Mouse (Mus musculus) left cerebral cortex, postnatal 4 days (tissue): Measurements from ENCODE around the gene Slc24a2. TPM values are rescaled to one million over a fixed set of nuclear protein-coding genes. Genes with fewer than 3 reads are reported as not detected.

Source experiments
- DNase-seq: peaks from one replicate; pipeline ENCODE4 v3.0.0-alpha.2; 2022
- intact Hi-C: fragments of 180-260 bp; cut with DNase I; formaldehyde crosslinking; loops from one replicate; pipeline ENCODE4 v1.15.1; 2025
- total RNA-seq, 2 experiments: library from RNA; stranded (reverse); gene quantifications; 2 replicates each; pipeline ENCODE4 v1.2.3; 2021

Slc24a2 gene
- total RNA-seq, 2 experiments from 2014 or later: 30.0 to 32.1 TPM

DNA sequence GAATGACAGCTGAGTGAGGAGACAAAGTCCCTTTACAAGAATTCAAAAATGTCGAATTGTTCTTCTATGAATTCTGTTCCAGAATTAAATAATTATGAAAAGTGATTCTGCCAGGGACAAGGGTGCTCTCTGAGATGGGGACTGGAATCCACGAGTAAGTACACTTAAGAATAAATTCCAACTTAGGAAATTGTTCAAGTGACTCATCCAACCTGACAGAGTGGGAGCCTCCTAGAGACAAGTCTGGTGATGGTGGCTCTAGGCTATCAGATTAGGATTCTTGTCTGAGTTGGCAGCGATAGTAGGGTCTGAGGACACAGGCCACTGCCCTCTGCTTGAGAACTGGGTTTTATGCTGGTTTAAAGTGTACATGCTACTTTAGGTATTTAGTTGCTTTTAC, 181.2 kb downstream of the Slc24a2 start:
- intact Hi-C loops: no loop called here
- no peak for DNase-seq

GRCm38 (mm10) chr4:87047131-87047530, 183.1 kb downstream of the Slc24a2 start:
- intact Hi-C loops: no loop called here
- no peak for DNase-seq

DNA sequence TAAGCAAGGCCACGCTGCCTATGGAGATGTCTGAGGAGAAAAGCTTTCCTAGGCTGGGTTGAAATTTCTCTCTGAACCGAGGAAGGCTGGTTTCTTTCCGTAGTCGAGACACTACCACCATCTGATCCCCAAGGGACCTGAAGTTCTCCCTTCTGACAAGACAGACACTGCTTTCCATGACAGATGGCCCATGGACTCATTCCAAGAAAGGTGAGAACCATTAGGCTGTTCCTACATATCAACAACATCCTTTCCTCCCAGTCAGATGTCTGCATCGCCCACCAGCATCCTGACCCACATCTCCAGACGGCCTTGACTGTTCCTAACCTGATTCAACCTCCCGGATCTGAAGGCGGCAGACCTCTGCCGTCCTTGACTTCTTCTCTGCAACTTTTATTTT, 187.0 kb downstream of the Slc24a2 start:
- intact Hi-C loops: no loop called here
- no peak for DNase-seq

DNA sequence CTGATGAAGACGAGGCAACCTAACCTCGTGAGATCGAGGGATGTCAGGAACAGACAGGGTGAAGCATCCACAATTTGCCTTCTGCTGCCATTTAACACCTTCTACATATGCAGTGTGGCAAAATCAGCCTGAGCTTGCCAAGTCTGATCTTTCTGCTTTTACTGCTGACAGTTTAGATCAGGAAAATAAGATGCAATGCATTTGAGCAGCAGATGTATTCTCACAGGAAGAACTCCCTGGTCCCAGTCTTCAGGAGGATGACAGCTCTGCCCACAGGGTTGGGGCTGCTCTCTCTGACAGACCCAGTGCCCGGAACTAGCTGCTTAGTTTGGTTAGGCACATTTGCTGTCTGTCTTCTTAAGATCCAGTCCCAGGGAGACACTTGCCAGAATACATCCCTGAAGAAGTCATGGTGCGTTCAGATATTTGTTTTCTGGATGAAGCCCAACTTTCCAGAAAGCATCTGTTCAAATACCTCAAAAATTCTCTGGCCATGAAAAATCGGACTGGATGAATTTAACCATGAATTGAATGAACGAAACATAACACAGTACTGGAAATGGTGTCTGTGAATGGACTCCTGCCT, 188.8 kb downstream of the Slc24a2 start:
- no peak for DNase-seq
- intact Hi-C loops: no loop called here

- DNase-seq: no peak
- intact Hi-C loops: no loop called here
Measured at GRCm38 (mm10) chr4:87037592-87037991, 192.7 kb downstream of the Slc24a2 start.

DNA sequence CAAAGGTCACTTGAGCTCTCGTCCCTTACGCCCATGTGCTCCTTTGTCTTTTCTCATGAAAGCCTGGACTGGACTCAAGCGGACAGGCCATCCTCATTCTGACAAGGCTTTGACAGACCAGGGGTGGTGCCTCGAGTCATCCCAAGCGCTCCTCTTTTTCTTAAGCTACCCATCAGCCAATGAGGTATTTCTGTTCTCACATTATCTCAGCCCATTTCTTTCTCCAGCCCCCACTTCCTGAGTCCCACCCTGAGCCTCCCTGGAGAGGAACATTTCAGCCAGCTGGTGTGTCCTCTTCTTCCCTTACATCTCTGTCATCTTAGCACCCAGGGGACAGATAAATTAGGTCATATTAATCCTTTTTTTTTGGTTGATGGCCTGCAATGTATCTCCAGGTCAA, 193.8 kb downstream of the Slc24a2 start:
- DNase-seq: no peak
- intact Hi-C loops: no loop called here

- intact Hi-C loops: no loop called here
- no peak for DNase-seq
Measured at GRCm38 (mm10) chr4:87035701-87036100, 194.6 kb downstream of the Slc24a2 start.

- no peak for DNase-seq
- intact Hi-C loops: no loop called here
Measured at GRCm38 (mm10) chr4:87032632-87033031, 197.6 kb downstream of the Slc24a2 start.

DNA sequence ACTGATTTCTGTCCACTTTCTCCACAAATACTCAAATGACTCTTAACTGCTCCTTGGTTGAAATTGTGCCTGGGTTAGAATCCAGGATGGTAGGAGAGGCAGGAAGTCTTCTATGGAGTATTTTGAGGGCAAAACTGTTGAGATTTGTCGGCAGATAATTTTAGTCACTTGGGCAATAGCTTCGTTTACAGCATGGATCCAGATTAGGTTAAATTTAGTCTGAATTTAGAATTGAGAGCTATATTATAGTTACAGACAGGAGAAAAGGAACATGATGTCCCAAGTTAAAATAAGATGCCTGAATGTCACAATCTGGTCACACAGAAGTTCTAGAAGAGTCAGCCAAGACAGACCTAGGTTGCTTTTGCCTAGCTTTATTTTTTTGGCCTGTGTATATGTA, 199.2 kb downstream of the Slc24a2 start:
- intact Hi-C loops: no loop called here
- no peak for DNase-seq

GRCm38 (mm10) chr4:87026311-87027151, 203.7 kb downstream of the Slc24a2 start:
- intact Hi-C loops: no loop called here

GRCm38 (mm10) chr4:87024556-87024955, 205.7 kb downstream of the Slc24a2 start:
- intact Hi-C loops: no loop called here
- DNase-seq: no peak

More at GRCm38 (mm10) chr4:87026311-87027151, 203.7 kb downstream of the Slc24a2 start:
- peak; percentile 90 for DNase-seq

- peak; percentile 44 for DNase-seq
- intact Hi-C loops: no loop called here
Measured at GRCm38 (mm10) chr4:87021542-87021941, 208.7 kb downstream of the Slc24a2 start.

DNA sequence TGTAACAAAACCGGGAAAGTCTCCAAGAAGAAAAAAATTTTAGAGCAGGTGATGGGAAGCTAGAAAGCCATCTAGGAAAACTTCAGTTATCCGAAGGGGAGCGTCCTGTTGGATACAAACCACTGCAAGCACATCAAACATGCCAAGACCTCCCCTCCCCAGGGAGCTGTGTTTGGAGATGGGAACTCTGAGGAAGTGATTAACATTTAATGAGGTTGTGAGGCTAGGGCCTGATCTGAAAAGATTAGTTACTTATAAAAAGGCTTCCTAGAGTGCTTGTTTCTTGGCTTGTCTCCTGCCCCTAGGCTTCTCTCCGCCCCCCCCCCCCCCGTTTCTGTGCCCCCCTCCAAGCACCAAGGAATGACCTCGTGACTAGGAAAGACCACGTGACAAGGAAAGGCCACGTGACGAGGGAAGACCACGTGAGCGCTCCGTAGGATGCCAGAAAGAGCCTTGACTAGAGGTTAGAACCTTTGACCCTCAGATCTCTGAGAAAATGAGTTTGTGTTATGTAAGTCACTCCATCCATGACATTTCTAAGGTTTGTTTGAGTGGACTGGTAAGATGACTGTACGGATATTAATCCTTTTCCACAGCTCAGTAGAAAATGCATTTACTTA, 210.7 kb downstream of the Slc24a2 start:
- intact Hi-C loops: no loop called here
- DNase-seq: peak; percentile 35

DNA sequence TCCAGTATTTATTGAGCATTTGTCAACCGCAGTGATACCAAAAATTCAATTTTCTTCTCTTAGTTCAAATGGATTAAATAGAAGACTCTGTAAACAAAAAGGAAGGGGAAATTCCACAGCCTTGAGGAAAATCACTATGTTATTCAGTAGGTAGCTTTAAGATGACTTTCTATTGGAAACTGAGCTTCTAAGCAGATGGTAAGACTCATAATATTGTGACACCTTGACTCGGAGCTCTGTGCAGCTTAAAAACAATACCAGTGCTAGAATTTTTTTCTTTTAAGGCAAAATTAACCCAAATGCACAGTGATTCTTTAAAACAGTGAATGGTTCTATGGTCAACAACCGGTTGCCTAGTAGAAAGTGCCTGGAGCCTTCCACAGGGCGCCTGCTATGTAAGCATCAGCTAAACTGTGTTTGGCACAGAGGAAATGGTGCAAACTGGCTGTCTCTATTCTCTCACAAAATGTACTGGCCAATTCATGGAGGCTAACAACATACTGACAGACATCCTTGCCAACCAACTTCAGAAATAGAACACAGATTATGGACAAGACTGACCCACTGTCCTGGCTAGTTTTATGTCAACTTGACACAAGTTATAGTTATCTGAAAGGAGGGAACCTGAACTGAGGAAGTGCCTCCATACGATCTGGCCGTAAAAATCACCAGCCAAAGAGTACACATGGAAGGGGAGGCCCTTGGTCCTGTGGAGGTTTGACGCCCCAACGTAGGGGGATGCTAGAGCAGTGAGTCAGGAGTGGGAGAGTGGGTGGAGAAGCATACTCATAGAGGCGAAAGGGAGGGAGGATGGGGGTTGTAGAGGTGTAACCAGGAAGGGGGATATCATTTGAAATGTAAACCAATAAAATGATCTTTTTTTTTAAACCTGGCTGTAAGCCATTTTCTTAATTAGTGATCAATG, 211.9 kb downstream of the Slc24a2 start:
- no peak for DNase-seq
- intact Hi-C loops: no loop called here

- intact Hi-C loops: no loop called here
- peak; percentile 48 for DNase-seq
Measured at GRCm38 (mm10) chr4:87017464-87017863, 212.8 kb downstream of the Slc24a2 start.

DNA sequence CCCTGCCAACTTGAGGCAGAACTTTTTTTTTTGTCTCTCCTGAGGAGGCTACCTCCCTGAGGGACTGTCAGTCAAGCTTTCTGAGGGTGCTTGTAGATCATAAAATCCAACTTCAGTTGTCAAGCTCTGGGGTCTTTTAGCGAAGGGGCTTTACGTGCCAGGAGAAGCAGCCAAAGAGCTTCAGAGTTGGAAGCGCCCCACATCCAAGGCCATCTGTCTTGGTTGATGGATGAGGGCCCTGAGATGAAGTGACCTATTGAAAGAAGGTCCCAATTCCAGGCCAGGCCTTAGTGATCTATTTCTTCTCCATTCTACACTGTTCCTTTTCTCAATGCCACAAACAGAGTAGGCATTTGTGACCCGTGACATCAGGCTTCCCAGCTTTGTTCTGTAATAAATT, 214.5 kb downstream of the Slc24a2 start:
- intact Hi-C loops: no loop called here
- peak; percentile 47 for DNase-seq

DNA sequence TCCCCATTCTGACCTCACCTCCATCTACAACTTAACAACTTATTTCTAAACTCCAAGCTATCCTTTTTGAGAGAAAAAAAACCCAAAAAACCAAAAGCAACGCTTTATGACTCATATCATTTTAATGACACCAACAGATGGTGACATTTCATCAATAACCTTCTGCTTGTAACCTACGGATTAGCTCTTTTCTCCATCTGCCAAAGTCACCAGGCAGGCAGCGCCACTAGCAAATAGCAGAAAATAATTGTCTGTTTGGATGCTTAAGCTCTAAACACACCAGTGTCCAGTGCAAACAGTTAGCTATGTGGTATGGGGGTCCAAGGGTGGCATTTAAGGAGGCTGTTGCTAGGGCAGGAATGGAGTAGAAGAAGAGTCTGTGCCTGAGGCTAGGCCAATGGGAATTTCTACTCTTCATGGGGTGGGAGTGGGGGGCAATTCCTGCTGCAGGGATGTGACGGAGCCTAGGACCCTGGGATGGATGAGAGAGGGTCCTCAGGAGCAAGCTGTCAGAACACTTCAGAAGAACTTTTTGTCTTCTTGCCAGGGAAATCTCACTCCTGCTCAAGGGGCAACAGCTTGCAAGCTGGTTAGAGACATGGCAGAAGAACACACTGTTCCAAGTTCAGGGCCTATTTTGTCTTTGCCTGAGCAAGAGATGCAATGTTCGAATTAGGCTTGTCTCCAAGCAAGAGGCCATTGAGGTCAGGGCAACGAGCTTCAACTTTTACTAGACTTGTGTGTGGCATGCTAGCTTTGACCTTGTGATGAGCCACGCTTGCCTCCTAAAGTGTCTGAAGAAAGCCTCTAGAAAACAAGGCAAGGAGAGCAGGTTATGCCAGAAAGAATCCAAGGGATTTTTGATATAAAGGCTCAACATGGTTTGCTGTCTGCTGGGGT, 216.3 kb downstream of the Slc24a2 start:
- DNase-seq: no peak
- intact Hi-C loops: no loop called here

DNA sequence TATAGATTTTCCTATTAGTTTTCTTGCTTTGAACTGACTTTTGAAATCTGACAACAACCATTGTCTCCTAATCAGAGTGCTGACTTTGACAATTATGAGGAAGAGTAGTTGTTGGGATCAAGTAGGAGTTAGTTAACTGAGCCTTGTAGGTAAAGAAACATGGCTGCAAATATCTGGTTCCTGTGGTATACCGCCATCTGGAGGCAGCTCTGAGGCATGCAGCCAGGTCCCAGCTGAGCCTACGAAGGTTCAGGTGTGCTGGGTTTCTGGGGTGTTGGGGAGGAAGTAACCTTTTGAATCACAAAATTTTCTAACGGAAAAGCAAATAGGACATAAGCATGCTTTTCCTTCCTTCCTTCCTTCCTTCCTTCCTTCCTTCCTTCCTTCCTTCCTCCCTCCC, 237.8 kb downstream of the Slc24a2 start:
- no peak for DNase-seq
- intact Hi-C loops: no loop called here

- DNase-seq: no peak
- intact Hi-C loops: no loop called here
Measured at GRCm38 (mm10) chr4:86989301-86989700, 241.0 kb downstream of the Slc24a2 start.

DNA sequence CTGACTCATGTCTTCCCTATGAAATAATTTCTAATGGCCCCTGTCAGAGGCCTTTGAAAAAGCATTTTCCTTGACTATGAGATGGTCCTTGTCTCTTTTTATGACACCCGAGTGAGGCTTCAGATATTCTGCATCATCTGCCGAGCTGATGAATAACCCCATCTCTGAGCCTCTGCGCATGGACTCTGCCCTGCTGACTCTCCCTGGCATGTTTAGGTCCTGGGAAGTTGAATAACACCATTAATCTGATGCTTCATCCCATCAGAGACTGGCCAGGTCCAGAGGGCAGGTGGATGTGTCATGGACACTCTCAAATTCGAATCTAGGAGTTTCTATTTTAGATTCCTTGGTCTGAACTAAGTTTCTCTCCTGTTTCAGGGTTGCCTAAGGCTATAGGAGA, 242.4 kb downstream of the Slc24a2 start:
- no peak for DNase-seq
- intact Hi-C loops: no loop called here
